Mouse (Mus musculus): ENCODE data around the gene Lsm10.
A peak's percentile ranks its signal among the peaks of the same experiment; 100 is the strongest.

The Lsm10 gene

DNA sequence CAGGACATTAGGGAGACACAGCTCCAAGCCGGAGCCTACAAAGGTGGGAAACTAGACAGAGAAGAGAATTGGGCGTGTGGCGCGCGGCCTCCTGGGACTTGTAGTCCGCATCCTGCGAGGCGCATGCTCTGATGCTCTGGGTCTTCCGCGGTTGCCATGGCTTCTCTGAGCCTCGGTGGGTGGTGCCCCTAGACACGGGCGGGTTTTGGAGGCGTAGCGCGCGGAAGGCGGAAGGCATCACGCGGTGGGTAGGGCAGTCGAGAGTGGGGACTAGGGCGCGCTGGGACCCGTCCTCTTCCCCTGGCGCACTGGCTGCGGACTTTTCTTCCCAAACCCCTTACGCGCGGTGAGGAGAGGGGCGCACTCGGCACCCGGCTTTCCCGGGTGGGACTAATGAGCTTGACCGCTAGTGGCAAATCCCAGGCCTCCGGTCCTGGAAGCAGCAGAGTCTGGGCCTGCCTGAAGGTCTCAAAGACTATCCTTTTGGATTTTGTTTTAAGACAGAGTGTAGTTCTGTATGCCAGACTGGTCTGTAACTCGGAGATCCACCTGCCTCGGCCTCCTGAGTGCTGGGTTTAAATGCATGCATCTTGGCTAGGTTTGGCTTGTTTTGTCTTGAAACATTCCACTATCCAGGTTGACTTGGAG lies at the start of gene Lsm10:
Lsm10 (plus strand) TSS at position 160 of the 648 bp plus-strand sequence.
- peak; percentile 97 for DNase-seq (ENCODE audit: low read depth, low spot score)

DNA sequence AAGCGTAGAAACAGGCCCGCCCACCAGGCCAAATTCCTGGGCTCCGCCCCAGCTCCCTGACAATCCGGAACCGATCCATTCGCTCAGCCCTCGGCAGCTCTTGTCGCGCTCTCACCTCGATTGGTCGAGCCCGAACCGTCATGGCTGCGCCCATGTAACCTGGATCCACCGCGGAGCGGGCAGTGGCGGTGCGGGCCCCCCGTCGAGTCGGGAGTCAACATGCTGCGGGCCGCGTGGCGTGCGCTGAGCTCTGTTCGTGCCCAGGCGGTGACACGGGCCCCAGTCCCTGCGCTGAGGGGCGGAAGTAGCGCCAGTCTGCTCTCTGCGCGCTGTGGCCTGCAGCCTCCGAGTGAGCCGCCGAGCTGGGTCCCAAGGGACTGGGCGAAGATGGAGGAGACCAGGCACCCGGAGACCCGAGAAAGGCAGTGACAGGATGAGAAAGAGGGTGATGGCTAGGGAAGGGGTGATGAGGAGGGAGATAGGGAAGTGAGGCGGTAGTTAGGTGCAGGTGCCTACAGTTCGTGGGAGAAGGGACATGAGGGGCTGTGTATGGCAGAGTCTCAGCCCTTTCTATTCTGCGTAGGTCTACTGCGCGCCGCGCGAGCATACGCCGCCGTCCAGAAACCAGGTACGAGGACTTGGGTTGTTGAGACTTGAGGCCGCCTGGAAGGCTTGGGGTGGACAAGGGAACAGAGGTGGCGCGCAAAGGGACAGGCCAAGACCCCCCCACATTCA lies 49.4 kb upstream of the Lsm10 start, which contains the start of gene Mrps15:
Mrps15 (plus strand) TSS at position 75 of the 735 bp plus-strand sequence.
- peak; percentile 94 for DNase-seq (ENCODE audit: low read depth, low spot score)

DNA sequence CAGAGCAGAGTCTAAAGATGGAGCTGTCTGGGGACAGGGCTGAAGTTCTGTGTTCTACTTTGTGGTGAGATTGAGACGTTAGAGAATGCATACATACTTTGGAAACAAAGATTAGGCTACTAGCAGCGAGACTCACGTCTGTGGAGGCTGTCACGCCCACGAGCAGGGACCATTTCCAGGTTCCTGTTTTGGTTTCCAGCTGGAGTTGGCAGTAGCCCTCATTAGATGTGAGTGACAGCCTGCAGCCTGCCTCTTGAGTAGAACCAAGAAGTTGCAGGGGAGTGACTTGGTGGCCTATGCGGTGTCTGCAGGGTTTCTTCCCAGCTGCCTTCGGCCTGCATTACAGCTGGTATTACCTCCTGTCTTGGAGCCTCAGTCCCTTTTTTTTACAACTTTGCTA lies 44.8 kb upstream of the Lsm10 start:
- no peak for DNase-seq (ENCODE audit: low read depth, low spot score)

DNA sequence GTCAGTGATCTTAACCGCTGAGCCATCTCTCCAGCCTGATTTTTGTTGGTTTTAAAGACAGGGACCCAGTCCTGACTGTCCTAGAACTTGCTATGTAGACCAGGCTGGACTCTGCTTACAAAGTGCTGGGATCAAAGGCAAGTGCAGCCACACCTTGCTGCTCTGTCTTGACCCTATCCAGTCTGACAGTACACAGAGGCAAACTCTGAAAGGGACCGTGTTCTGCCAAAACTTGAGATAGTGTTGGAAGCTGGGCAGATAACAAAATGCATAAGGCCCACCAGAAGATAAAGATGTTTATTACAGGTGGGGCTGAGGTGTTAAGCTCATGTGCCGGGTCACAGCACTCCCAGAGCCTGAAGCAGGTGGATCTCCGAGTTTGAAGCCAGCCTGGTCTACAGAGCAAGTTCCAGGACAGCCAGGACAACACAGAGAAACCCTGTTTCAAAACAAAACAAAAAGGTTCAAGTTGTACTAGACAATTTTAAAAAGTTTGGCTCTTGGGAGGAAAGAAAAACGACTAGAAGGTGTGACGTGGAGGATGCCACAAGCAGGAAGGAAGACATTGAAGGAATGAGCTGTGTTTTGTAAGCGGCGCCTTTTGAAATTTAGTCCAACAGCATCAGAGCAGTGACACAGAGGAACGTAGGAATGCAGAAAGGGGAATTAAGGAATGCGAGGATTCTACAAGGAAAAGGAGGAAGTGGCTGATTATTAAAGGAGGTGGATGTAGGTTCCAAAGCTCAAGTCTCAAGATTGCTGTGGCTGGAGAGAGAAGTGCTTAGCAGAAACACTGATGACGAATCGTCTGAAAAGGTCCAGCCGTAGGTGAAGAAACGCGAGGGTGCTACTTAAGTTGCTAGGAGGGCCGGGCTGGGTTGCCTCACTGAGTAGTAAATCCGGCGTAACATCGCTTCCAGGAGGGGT lies 39.0 kb upstream of the Lsm10 start:
- DNase-seq (ENCODE audit: low read depth, low spot score): peak; percentile 58

DNA sequence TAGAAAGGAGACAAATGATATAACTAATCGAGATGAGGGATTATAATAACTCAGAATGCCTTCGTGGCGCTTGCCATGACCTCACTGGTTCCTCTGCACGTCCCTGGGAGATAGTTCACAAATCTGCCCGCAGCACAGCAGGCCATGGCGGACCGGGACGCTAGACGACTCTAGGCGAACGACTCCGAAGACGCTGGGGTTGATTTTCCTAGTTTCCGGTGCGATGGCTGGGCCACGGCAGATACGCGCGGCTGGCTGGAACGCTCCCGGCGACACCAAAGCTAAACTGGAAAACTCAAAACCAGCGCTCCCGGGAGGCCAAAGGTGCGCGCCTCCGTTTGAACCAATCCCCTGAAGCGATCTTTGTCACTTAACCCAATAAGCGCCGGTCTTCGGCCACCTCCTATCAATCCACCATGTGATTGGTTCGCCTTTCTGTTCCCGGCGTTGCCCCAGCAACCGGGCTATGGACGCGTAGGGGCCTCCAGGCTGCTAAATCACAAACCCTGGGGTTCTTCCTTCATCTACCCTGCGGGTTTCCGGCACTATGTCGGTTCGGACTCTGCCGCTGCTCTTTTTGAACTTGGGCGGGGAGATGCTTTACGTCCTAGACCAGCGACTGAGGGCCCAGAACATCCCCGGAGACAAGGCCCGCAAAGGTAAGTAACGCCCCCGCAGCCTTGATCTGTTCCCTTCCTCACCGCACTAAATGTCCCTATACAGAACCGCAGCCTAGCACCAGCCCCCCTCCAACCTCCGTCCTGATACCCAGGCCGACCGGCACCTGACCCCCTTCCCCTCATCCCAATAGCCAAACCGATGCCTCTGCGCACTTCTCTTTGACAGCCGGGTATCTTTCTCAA lies 38.1 kb upstream of the Lsm10 start, which contains the start of gene Oscp1:
Oscp1 (plus strand) TSS at position 432 of the 863 bp plus-strand sequence.
- peak; percentile 96 for DNase-seq (ENCODE audit: low read depth, low spot score)

DNA sequence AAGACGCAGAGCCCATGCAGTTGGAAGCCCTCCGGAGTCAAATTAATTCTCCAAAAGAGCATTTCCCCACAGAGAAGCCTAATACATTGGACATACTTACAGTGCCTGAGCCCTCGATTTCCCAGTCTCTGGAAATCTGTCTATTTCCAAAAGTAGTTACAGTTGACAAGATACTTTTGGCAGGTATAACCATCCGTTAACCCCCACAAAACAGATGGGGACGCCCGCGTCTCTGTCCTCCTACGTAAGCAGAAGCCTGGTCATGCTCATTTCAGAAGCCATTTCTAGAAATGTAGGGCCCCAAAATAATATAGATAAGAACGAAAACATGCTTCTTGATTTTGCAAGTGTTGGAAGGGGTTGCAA lies 37.4 kb upstream of the Lsm10 start:
- no peak for DNase-seq (ENCODE audit: low read depth, low spot score)

DNA sequence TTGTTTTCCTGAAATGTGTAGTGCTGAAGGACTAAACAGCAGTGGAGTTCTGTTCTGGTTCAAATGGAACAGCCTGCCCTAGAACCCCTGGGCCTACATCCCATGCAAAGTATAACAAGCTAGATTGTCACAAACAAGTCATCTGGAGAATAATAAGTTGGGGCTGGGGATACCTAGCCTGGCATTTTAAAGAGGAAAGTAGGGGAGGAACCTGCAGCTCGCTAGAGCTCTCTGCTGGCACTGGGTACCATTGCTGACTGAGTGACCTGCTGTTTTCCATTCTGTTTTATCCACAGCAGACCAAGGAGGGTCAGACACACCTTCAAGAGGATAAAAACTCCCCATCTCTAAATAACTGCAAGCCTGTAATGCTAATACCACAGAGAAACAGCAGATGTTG lies 33.6 kb upstream of the Lsm10 start:
- DNase-seq (ENCODE audit: low read depth, low spot score): peak; percentile 77

DNA sequence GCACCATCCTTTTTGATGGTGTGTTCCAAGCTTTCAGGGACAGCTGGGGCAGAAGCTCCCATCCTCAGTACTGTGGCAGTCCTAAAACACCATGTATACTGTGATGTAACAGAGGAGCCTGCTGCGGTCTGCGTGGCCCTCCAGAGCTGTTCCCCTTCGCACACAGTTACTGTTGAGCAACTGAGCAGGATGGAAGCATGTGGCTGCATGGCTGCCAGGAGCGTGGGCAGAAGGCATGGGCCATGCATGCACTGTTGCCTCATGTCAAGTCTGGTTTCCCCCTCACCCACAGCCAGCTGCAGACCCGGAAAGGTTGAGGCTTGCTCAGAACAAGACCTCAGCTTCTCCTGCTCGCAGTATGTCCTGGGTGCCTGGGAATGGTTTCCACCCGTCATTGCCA lies 31.2 kb upstream of the Lsm10 start:
- no peak for DNase-seq (ENCODE audit: low read depth, low spot score)

DNA sequence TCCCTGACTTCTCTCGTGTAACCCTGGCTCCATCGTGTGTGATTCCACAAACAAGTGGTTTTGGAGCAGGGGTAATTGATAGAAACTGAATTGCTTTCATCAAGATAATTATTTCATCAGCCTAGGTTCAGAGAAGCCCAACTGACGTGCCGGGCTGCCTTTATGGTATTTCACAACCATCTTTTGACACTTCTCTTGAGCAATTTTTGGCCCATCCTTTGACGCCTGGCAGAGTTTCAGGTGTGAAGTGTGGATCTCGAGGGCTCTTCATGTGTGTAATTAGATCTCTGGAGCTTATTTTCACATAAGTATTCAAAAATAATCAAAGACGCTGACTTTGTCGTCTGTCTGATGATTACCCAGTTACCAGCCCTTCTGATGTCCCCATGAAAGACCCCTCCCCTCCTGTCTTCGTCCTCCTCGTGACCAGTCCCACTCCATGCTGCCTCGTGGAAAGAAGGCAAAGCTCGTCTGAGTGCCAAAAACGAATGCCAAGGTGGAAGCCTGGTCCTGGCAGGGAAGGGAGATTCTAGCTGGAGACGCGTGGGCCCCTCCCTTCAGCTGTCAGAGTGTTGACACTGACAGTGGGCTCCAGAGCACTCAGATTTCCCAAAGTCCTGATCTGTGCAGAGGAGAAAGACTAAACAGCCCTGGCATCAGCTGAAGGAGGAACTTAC lies 28.9 kb upstream of the Lsm10 start:
- DNase-seq (ENCODE audit: low read depth, low spot score): no peak

DNA sequence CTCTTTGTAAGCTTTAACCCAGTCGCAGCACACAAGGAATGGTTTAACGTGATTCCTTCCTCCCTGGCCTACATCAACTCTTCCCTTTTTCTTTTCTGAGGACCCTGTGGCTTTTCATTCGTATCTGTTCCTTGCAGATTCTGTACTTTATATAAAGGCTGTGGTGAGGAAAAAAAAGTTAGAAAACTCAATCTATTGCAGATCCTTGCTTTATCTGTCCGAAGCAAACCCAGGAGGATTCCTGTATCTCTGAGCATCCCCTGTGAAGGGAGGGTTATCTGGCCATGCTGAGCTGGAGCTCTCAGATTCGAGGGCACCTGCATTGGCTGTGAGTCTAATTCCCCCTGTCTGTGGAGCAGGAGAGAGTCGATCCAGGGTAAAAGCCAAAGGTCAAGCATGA lies 27.6 kb upstream of the Lsm10 start:
- no peak for DNase-seq (ENCODE audit: low read depth, low spot score)

DNA sequence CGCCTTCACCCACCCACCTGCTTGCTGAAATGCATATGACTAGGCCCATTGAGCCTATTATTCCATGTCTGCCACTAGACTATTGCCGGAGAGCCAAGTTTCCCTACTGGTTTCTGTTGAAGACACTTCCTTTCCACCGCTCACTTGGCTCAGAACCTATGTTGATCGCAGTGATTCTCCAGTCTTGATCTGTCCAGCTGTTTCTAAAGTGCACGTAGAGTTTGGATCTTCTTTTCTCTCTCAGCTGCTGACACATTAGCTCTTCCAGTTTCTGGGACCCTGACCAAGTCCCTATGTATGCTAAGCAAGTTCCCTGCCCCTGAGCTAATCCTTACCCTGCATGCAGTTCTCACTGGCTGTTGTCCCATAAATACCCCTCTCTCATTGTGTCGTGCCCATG lies 18.6 kb upstream of the Lsm10 start:
- no peak for DNase-seq (ENCODE audit: low read depth, low spot score)

DNA sequence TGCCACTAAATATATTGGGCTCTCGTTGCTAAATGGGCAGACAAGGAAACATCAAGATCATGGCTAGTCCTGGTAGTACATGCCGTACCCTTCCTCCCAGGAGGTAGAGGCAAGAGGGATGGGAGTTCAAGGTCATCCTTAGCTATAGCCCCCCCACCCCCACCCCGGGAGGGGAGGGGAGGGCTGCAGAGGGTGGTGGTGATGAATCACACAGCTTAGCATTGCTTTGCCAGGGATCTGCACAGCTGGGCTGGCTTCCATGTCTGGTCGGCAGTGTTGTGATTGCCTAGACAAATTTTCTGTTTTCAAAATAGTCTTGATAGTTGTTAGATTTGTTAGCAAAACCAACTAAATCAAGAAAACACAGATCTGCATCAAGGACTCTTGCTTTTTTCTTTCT lies 17.2 kb upstream of the Lsm10 start:
- DNase-seq (ENCODE audit: low read depth, low spot score): peak; percentile 25

DNA sequence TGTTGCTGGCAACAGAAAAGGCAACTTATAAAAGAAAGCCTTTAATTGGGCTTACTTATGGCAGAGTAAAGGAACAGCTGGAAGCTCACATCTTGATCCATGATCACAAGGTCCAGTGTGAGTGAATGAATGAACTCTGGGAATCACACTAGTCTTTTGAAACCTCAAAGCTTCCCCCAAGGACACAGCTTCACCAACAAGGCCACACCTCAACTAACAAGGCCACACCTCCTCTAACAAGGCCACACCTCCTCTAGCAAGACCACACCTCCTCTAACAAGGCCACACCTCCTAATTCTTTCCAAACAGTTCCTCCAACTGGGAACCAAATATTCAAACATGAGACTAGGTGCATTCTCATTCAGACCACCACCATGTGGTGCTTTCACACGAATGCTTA lies 14.8 kb upstream of the Lsm10 start:
- DNase-seq (ENCODE audit: low read depth, low spot score): no peak

DNA sequence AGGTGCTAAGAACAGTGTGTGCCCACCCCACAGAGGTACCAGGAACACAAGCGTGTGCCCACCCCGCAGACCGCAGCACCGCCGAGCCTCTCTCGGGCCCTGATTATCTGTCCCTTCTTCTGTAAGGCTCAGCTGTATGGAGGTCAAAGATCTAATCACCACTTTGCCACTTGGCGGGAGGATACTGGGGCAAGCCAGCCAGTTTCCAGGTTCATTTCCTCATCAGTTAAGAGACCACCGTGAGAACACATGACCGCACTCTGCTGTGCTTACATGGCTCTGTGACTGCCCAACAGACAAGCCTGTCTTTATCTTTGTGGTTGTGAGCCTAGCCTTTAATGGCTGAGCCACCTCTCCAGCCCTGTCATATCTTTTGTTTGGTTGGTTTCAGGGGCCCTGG lies 13.4 kb upstream of the Lsm10 start:
- DNase-seq (ENCODE audit: low read depth, low spot score): no peak

DNA sequence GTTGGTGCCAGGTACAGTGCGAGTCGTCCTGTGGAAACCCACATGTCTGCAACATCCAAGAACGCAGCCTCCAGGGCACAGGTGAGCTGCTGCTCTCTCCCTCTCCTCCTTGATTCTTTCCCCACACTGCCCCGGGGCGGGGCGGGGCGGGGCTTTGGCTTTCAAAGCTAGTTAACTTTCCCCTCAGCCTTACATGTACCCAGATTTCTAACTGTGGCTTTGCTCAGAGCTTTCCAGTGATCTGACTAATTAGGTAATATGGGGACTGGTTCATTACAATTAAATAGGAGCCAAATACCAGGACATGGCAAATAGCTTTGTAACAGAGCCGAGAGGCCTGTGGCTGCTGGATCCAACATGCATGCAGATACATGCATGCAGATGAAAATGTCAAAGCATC lies 12.0 kb upstream of the Lsm10 start:
- DNase-seq (ENCODE audit: low read depth, low spot score): no peak

DNA sequence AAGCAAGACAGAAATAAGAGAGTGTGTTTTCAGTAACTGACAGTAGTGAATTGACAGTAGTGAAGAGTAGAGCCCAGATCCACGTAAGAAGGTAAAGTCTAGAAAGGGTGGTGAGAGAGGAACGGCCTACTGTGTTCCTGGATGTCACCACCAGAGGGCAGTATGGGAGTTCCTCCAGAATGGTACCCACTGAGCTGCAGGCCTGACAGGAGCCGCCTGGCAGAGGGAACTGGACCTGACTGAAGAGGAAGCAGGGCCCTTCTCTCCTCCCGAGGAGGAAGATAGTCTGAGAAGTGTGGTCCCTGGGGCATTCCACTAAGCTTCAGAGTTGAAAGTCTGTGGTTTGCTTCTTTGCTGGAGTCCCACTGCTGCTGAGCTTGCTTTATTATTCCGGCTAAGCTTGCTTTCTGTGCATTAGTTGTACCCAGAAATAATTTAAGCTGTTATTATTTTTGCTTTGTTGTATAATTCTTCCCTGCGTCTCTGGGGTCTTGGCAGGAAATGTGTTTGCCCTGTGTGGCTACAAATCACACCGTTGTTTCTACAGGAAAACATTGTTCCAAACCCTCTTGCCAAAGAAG lies 10.3 kb upstream of the Lsm10 start:
- peak; percentile 93 for DNase-seq (ENCODE audit: low read depth, low spot score)

DNA sequence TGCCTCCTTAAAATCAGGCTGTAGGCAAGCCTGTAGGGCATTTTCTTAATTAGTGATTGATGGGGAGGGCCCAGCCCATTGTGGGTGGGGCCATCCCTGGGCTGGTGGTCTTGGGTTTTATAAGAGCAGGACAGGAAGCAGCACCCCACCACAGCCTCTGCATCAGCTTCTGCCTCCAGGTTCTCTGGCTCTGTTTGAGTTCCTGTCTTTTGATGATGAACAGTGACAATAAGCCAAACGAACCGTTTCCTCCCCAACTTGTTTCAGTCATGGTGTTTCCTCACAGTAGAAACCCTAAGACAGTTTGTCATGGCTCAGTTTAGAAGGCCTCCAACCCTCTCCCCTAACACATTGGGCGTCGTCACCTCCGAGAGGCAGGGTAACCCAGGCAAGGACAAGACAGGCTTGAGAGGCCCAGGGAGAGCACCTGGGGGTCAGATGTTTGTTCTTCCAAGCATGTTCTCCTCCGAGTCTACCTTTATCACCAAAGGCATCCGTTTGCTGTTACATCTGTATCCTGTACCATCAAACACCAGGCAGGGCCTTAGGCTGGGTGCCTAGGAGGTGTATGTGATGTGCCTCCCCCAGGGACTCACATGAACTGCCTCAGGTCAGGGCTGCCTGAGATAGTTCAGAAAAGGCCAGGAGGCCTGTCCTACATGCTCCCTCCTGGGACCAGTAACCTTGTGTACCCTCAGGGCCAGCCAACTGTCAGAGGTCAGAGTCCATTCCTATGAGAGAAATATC lies 6.1 kb upstream of the Lsm10 start:
- DNase-seq (ENCODE audit: low read depth, low spot score): no peak

DNA sequence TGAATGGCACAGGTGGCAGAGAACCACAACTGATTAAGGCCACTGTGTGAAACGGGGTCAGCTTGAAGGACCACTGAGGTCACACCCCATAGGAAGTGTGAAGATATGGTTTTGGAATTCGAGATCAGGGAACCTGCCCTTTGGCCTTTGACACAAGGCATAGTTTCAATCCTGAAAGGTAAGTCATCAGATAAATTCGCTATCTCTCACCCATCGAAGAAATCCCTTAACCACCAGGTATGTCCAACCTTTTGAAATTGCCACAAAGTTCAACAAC lies 5.6 kb upstream of the Lsm10 start:
- DNase-seq (ENCODE audit: low read depth, low spot score): no peak

DNA sequence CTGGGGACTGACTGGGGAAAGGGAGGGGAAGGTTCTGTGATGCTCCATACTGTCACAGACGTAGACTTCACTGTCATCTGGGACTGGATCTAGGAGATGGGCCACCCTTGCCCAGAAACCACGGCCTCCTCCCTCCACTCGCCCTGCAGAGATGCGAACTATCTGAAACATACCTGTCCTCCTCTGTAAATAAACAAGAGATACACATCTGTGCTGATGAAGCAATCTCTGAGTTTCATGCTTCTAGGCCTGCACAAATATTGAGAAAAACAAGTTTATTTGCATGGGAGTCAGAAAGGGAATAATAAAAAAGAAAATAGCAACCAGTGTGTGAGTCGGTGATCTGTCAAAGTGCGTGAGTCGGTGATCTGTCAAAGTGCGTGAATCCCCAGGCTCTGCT lies 4.5 kb upstream of the Lsm10 start:
- DNase-seq (ENCODE audit: low read depth, low spot score): no peak
